Mouse (Mus musculus) forebrain, postnatal 0 days (tissue): ENCODE data around the gene Crocc. TPM values are rescaled to one million over a fixed set of nuclear protein-coding genes. Genes with fewer than 3 reads are reported as not detected.

Experiments
- ATAC-seq: fragments of 200-750 bp; cut with Nextera tagmentation; 2 replicates; pipeline ENCODE4 v1.8.0; 2017; ENCODE audit warnings: mild to moderate bottlenecking, moderate library complexity
- DNase-seq: peaks from one replicate; pipeline ENCODE4 v3.0.0-alpha.2; 2015
- H3K27ac ChIP-seq: fragments of 300-500 bp; sonication (generic); 2 replicates; pipeline ENCODE4 v1.5.1; 2014; ENCODE audit warnings: low read depth, mild to moderate bottlenecking, antibody characterized with exemption, low read length, moderate library complexity, mixed read lengths
- H3K27me3 ChIP-seq: fragments of 300-500 bp; sonication (generic); 2 replicates; pipeline ENCODE4 v1.6.1; 2014; ENCODE audit warnings: mild to moderate bottlenecking, low read length, mixed read lengths; ENCODE audit not compliant: insufficient read depth
- H3K36me3 ChIP-seq: fragments of 300-500 bp; sonication (generic); 2 replicates; pipeline ENCODE4 v1.6.1; 2014; ENCODE audit warnings: mild to moderate bottlenecking, moderate library complexity; ENCODE audit not compliant: insufficient read depth
- H3K4me1 ChIP-seq: fragments of 300-500 bp; sonication (generic); 2 replicates; pipeline ENCODE4 v1.6.1; 2014; ENCODE audit warnings: antibody characterized with exemption; ENCODE audit not compliant: insufficient read depth
- H3K4me2 ChIP-seq: fragments of 300-500 bp; sonication (generic); 2 replicates; pipeline ENCODE4 v1.6.1; 2014; ENCODE audit warnings: low read depth, mild to moderate bottlenecking, moderate library complexity
- H3K4me3 ChIP-seq: fragments of 300-500 bp; sonication (generic); 2 replicates; pipeline ENCODE4 v1.5.1; 2014; ENCODE audit warnings: low read depth, low read length, mixed read lengths
- H3K9ac ChIP-seq: fragments of 300-500 bp; sonication (generic); 2 replicates; pipeline ENCODE4 v1.6.1; 2014; ENCODE audit warnings: mild to moderate bottlenecking
- H3K9me3 ChIP-seq: fragments of 300-500 bp; sonication (generic); 2 replicates; pipeline ENCODE4 v1.6.1; 2016; ENCODE audit warnings: low read length
- CTCF ChIP-seq: sonication (generic); IDR thresholded peaks from 2 replicates; pipeline ENCODE4 v1.5.1; 2016; ENCODE audit warnings: antibody characterized with exemption, control low read depth, low read depth
- WGBS: fragments of 180-500 bp; shearing (Covaris S2); extraction: QIAGEN DNeasy Blood & Tissue Kit; methylation state at CpG from one replicate; pipeline ENCODE4 v1.1.7; 2014; 5-methylcytosine and 5-hydroxymethylcytosine counted together
- polyA plus RNA-seq: library from polyadenylated mRNA; unstranded; fragments of >200 nt; fragmentation: Nextera tagmentation; extraction: Ambion mirVana; gene quantifications from 2 replicates; pipeline ENCODE4 v1.2.1, GENCODE M21; 2015
- total RNA-seq: library from RNA; depleted of rRNA; stranded (reverse); fragments of >200 nt; gene quantifications from 2 replicates; pipeline ENCODE4 v1.2.3, GENCODE M21; 2014

Crocc gene
- total and polyA plus RNA-seq, 2 experiments from 2014 or later, result 3.8 to 43.0 TPM

GRCm38 (mm10) chr4:141041117-141041516 lies 19.2 kb downstream of the Crocc start:
- H3K9ac ChIP-seq, result no peak overlapping the region
- no peak for TF ChIP-seq CTCF
- H3K4me1 ChIP-seq, result no peaks in the 10 kb centered on the region
- H3K27me3 ChIP-seq, result no peaks in the 10 kb centered on the region
- ATAC-seq (no peak), DNase-seq (no peak)
- H3K4me2 ChIP-seq, result no peak overlapping the region
- no peak overlapping the region for H3K27ac ChIP-seq
- H3K36me3 ChIP-seq, result peaks cover 54% of the 10 kb centered on the region
- WGBS, result 50% methylated on average over 12 of the region's 12 CpGs
- H3K9me3 ChIP-seq, result no peaks in the 10 kb centered on the region
- H3K4me3 ChIP-seq, result no peak overlapping the region

DNA sequence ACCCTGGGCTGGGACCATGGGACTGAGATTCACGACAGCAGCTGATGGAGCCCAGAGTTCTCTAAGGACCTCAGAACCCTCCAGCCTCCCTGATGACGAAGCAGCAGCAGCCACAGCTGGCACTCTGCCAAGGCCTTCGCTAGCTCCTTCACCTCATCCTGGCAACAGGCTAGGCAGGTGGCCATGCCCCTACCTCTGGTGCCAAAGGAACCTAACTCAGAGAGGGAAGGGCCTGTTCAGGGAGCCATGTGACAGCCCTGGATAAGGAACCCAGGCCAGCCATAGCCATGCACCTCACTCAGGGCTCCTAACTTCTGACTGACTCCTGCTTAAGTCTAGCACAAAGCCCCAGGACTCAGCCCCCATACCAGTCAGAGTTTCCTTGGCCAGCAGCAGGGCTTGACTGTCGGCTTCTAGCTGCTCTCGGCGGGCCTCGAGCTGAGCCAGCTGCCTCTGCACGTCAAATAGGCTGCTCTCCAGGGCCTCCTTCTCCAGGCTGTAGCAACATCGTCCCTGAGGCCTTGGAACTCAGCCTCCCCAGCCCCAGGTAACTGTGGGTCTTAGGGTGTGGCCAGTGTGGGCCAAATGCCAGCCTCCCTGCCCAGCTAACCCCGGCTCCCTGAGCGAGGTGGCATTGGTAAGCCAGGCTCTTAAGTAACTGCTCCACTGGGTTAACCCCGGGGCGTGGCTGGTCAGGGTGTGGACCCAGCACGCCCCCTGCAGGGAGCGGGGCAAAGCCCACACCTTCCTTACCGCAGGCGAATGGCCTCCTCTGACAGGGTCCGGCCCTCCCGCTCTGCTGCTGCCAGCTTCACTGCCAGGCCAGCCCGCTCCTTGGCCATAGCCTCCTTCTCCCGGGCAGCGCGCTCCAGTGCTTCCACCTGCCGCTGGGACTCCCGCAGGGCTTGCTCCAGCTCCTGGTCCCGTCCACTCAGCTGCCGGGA lies 26.5 kb downstream of the Crocc start:
- Histone ChIP-seq H3K36me3 (peaks cover 52% of the 10 kb centered on the region), H3K4me2 (no peak overlapping the region), H3K27me3 (no peaks in the 10 kb centered on the region), H3K4me3 (no peak overlapping the region), H3K27ac (no peak overlapping the region), H3K9me3 (no peaks in the 10 kb centered on the region), H3K4me1 (no peaks in the 10 kb centered on the region), H3K9ac (no peak overlapping the region)
- 68% methylated on average over 27 of the region's 27 CpGs for WGBS
- no peak for TF ChIP-seq CTCF
- DNase-seq (no peak), ATAC-seq (no peak)

- DNase-seq (peak; percentile 87), ATAC-seq (peak; percentile 83)
- Histone ChIP-seq H3K4me3 (no peak overlapping the region), H3K9ac (no peak overlapping the region), H3K9me3 (no peaks in the 10 kb centered on the region), H3K27me3 (no peaks in the 10 kb centered on the region), H3K4me1 (no peaks in the 10 kb centered on the region), H3K4me2 (no peak overlapping the region), H3K36me3 (peaks cover 46% of the 10 kb centered on the region), H3K27ac (no peak overlapping the region)
- peak; percentile 96 for TF ChIP-seq CTCF
- WGBS, result 15% methylated on average over 6 of the region's 6 CpGs
Measured at GRCm38 (mm10) chr4:141031733-141032132, 28.6 kb downstream of the Crocc start.

DNA sequence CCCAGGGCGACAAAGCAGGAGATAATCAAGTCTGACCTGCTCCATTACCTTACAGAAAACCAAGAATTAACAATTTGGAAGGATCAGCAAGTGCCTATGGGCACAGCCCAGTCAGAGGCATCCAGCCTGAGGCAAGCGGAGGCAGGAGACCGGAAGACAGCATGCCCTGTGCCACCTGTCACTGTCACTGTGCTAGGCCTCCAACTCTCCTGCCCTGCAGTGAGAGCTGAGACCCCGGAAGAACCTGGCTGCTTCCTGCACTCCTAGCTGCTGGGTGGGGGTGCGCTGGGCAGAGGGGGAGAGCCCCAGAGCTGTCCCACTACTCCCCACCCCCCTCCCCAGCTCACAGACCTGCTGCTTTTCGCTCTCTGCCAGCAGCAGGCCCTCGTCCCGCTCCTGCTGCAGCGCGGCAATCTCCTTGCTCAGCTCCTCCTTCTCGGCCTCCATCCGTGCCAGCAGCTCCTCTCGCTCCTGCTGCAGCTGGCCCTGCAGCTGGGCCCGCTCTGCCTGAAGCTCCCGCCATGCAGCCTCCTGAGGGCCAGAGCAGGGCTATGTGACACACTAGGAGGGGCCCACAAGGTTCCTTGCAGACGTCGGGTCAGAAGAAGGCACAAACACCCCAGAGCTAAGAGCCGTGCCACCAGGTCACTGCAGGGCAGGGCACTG lies 29.7 kb downstream of the Crocc start:
- DNase-seq (no peak), ATAC-seq (no peak)
- TF ChIP-seq CTCF, result no peak
- H3K4me1 ChIP-seq, result no peaks in the 10 kb centered on the region
- no peak overlapping the region for H3K4me3 ChIP-seq
- 0 out of 2 replicates have a peak overlapping the region, but pooled peaks have one; percentile 3 for H3K9ac ChIP-seq
- no peaks in the 10 kb centered on the region for H3K27me3 ChIP-seq
- H3K27ac ChIP-seq, result no peak overlapping the region
- 88% methylated on average over 18 of the region's 18 CpGs for whole genome bisulfite sequencing
- peaks cover 42% of the 10 kb centered on the region for H3K36me3 ChIP-seq
- H3K9me3 ChIP-seq, result no peaks in the 10 kb centered on the region
- no peak overlapping the region for H3K4me2 ChIP-seq

GRCm38 (mm10) chr4:141024992-141025391 lies 35.4 kb downstream of the Crocc start:
- 88% methylated on average over 21 of the region's 27 CpGs for WGBS
- TF ChIP-seq CTCF, result no peak
- peaks cover 27% of the 10 kb centered on the region; the same call in 1 of the 2 replicates for H3K36me3 ChIP-seq
- H3K9me3 ChIP-seq, result no peaks in the 10 kb centered on the region
- no peak for DNase-seq
- no peak overlapping the region for H3K4me3 ChIP-seq
- no peak overlapping the region for H3K4me2 ChIP-seq
- H3K9ac ChIP-seq, result no peak overlapping the region
- no peak for ATAC-seq
- H3K27me3 ChIP-seq, result no peaks in the 10 kb centered on the region
- no peak overlapping the region for H3K27ac ChIP-seq
- peaks cover 9% of the 10 kb centered on the region; the same call in 1 of the 2 replicates for H3K4me1 ChIP-seq

DNA sequence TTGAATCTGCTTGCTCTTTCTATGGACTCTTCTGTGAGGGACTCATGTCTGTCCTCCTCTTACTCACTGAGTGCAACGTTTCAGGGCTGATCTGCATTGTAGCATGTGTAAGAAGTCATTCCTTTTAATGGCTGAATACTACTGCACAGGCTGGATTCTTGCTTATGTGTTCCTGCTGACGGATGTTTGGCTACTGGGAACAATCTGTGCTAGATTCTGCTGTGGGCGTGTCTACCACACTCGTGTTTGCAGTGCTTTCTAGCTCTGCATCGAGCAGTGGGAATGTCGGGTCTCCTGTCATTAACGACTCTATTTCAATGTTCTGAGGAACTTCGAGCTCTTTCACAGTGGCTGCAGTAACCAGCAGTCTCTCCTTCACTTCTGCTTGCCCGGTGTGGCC lies 36.3 kb downstream of the Crocc start:
- H3K27ac ChIP-seq, result no peak overlapping the region
- 65% methylated on average over 9 of the region's 9 CpGs for WGBS

DNA sequence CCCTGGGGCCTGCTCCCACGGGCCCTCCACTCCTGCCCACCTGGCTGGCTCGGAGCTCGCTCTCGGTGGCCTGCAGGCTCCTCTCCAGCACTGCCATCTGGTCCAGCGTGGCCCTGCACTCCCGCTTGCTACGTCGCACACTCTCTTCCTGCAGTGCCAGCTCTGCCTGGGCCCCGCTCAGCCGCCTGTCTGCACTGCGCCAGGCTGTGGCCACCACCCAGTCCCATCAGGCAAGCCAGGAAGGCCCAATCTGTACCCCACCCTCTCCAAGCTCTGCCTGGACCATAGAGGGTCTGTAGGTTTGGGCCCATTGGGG lies 38.8 kb downstream of the Crocc start:
- ATAC-seq (peak; percentile 29), DNase-seq (no peak)
- Histone ChIP-seq H3K9me3 (no peaks in the 10 kb centered on the region), H3K4me2 (no peak overlapping the region), H3K27me3 (no peaks in the 10 kb centered on the region), H3K4me3 (no peak overlapping the region), H3K27ac (peak overlapping the region; percentile 77), H3K36me3 (peaks cover 11% of the 10 kb centered on the region; the same call in 1 of the 2 replicates), H3K4me1 (peaks cover 9% of the 10 kb centered on the region; the same call in 1 of the 2 replicates), H3K9ac (peak overlapping the region; percentile 10; the same call in 1 of the 2 replicates)
- 18% methylated on average over 11 of the region's 11 CpGs for WGBS
- no peak for TF ChIP-seq CTCF

More for the DNA sequence above, 36.3 kb downstream of the Crocc start:
- H3K4me1 ChIP-seq, result peaks cover 9% of the 10 kb centered on the region; the same call in 1 of the 2 replicates
- H3K9ac ChIP-seq, result no peak overlapping the region
- TF ChIP-seq CTCF, result no peak
- no peaks in the 10 kb centered on the region for H3K9me3 ChIP-seq
- ATAC-seq (no peak), DNase-seq (no peak)
- H3K36me3 ChIP-seq, result peaks cover 18% of the 10 kb centered on the region; the same call in 1 of the 2 replicates
- H3K27me3 ChIP-seq, result no peaks in the 10 kb centered on the region
- no peak overlapping the region for H3K4me2 ChIP-seq
- no peak overlapping the region for H3K4me3 ChIP-seq
